Mouse (Mus musculus) limb, embryonic 14.5 days (tissue): Measurements from ENCODE around the gene Gstp1. TPM values are rescaled to one million over a fixed set of nuclear protein-coding genes. Genes with fewer than 3 reads are reported as not detected.
"Not testable (repeated sequence)": the region's sequence is repeated elsewhere in the genome, so short reads cannot be mapped to it uniquely, and the experiment has no call there.

ENCODE experiments used
- ATAC-seq: fragments of 200-750 bp; cut with Nextera tagmentation; 2 replicates; pipeline ENCODE4 v1.8.0; 2017; ENCODE audit warnings: low read depth, moderate number of reproducible peaks, moderate TSS enrichment; ENCODE audit not compliant: low FRiP score
- DNase-seq: peaks from one replicate; pipeline ENCODE4 v3.0.0-alpha.2; 2015; ENCODE audit warnings: low spot score
- H3K27ac ChIP-seq: fragments of 300-500 bp; sonication (generic); replicated peaks from 2 replicates; pipeline ENCODE4 v1.5.1; 2014; ENCODE audit warnings: low read depth, mild to moderate bottlenecking, low read length, moderate library complexity, mixed read lengths
- H3K27me3 ChIP-seq: fragments of 300-500 bp; sonication (generic); 2 replicates; pipeline ENCODE4 v1.6.1; 2014; ENCODE audit warnings: low read length, mixed read lengths; ENCODE audit not compliant: control insufficient read depth, insufficient read depth
- H3K36me3 ChIP-seq: fragments of 300-500 bp; sonication (generic); 2 replicates; pipeline ENCODE4 v1.6.1; 2014; ENCODE audit warnings: mild to moderate bottlenecking, low read length, moderate library complexity, mixed read lengths; ENCODE audit not compliant: control insufficient read depth, insufficient read depth
- H3K4me1 ChIP-seq: fragments of 300-500 bp; sonication (generic); 2 replicates; pipeline ENCODE4 v1.6.1; 2014; ENCODE audit warnings: antibody characterized with exemption, low read length, mixed read lengths; ENCODE audit not compliant: control insufficient read depth, insufficient read depth
- H3K4me2 ChIP-seq: fragments of 300-500 bp; sonication (generic); replicated peaks from 2 replicates; pipeline ENCODE4 v1.6.1; 2014; ENCODE audit warnings: low read depth, mild to moderate bottlenecking, low read length, moderate library complexity; ENCODE audit not compliant: severe bottlenecking
- H3K4me3 ChIP-seq: fragments of 300-500 bp; sonication (generic); replicated peaks from 2 replicates; pipeline ENCODE4 v1.5.1; 2014; ENCODE audit warnings: low read length
- H3K9ac ChIP-seq: fragments of 300-500 bp; sonication (generic); 2 replicates; pipeline ENCODE4 v1.6.1; 2014; ENCODE audit warnings: mild to moderate bottlenecking, low read depth, low read length, moderate library complexity; ENCODE audit not compliant: severe bottlenecking
- H3K9me3 ChIP-seq: fragments of 300-500 bp; sonication (generic); 2 replicates; pipeline ENCODE4 v1.6.1; 2016; ENCODE audit warnings: low read length; ENCODE audit not compliant: control insufficient read depth
- POLR2A ChIP-seq: fragments of 200-500 bp; IDR thresholded peaks from 2 replicates; pipeline ENCODE4 v1.8.0; 2012; ENCODE audit warnings: inconsistent platforms, mild to moderate bottlenecking, moderate library complexity, borderline replicate concordance; ENCODE audit not compliant: insufficient read depth, insufficient read length; ENCODE audit errors: extremely low read depth
- WGBS: fragments of 180-500 bp; shearing (Covaris S2); extraction: QIAGEN DNeasy Blood & Tissue Kit; methylation state at CpG from one replicate; pipeline ENCODE4 v1.1.7; 2014; 5-methylcytosine and 5-hydroxymethylcytosine counted together
- polyA plus RNA-seq, 2 experiments: library from polyadenylated mRNA; depleted of rRNA in 1 of 2; stranded (reverse) in 1 of 2; unstranded in 1 of 2; fragments of >200 nt; fragmentation: Nextera tagmentation in 1 of 2; extraction: Ambion mirVana in 1 of 2; gene quantifications; 2 replicates each; pipeline versions ENCODE4 v1.2.1 to v1.2.3; 2012 to 2014

Gstp1 gene
- polyA plus RNA-seq, 2 experiments = 291 to 508 TPM

GRCm38 (mm10) chr19:4052516-4053030 is 14.8 kb upstream of the Gstp1 start:
- ATAC-seq (no peak), DNase-seq (no peak)
- Histone ChIP-seq H3K4me3 (no peak overlapping the region), H3K9ac (no peak overlapping the region), H3K36me3 (no peaks in the 10 kb centered on the region), H3K4me2 (no peak overlapping the region), H3K27ac (no peak overlapping the region), H3K4me1 (0 out of 2 replicates have a peak, but pooled peaks cover 2% of the 10 kb centered on the region), H3K9me3 (no peaks in the 10 kb centered on the region), H3K27me3 (no peaks in the 10 kb centered on the region)
- TF ChIP-seq POLR2A = no peak
- 80% methylated on average over 5 of the region's 5 CpGs for whole genome bisulfite sequencing

GRCm38 (mm10) chr19:4051741-4052515 is 14.1 kb upstream of the Gstp1 start:
- no peak overlapping the region for H3K27ac ChIP-seq
- TF ChIP-seq POLR2A = no peak
- no peaks in the 10 kb centered on the region for H3K9me3 ChIP-seq
- no peaks in the 10 kb centered on the region for H3K36me3 ChIP-seq
- DNase-seq (peak; percentile 55), ATAC-seq (no peak)
- no peak overlapping the region for H3K4me3 ChIP-seq
- 0 out of 2 replicates have a peak, but pooled peaks cover 2% of the 10 kb centered on the region for H3K4me1 ChIP-seq
- H3K4me2 ChIP-seq = no peak overlapping the region
- H3K9ac ChIP-seq = no peak overlapping the region
- H3K27me3 ChIP-seq = no peaks in the 10 kb centered on the region
- 44% methylated on average over 10 of the region's 10 CpGs for WGBS

- no peak for ATAC-seq
- whole genome bisulfite sequencing = 95% methylated on average over 5 of the region's 5 CpGs
- Histone ChIP-seq H3K4me3 (no peak overlapping the region), H3K9me3 (no peaks in the 10 kb centered on the region), H3K27me3 (no peaks in the 10 kb centered on the region), H3K27ac (no peak overlapping the region), H3K9ac (no peak overlapping the region), H3K36me3 (no peaks in the 10 kb centered on the region), H3K4me2 (no peak overlapping the region), H3K4me1 (0 out of 2 replicates have a peak, but pooled peaks cover 2% of the 10 kb centered on the region)
- no peak for TF ChIP-seq POLR2A
- no peak for DNase-seq
These were observed 13.2 kb upstream of the Gstp1 start for GRCm38 (mm10) chr19:4051016-4051415.

GRCm38 (mm10) chr19:4049069-4049468 is 11.3 kb upstream of the Gstp1 start:
- ATAC-seq, H3K27ac ChIP-seq, H3K4me1 ChIP-seq, H3K4me2 ChIP-seq, H3K9me3 ChIP-seq, H3K36me3 ChIP-seq, H3K9ac ChIP-seq, H3K4me3 ChIP-seq, DNase-seq, H3K27me3 ChIP-seq: not testable (repeated sequence)
- 84% methylated on average over 5 of the region's 5 CpGs for WGBS

- peak; percentile 77 for DNase-seq
- H3K9me3 ChIP-seq = no peaks in the 10 kb centered on the region
- no peaks in the 10 kb centered on the region for H3K36me3 ChIP-seq
- no peaks in the 10 kb centered on the region for H3K27me3 ChIP-seq
- no peak overlapping the region for H3K4me2 ChIP-seq
- H3K4me1 ChIP-seq = 0 out of 2 replicates have a peak, but pooled peaks cover 7% of the 10 kb centered on the region
- ATAC-seq = no peak
- H3K9ac ChIP-seq = no peak overlapping the region
- H3K27ac ChIP-seq = no peak overlapping the region
- no peak overlapping the region for H3K4me3 ChIP-seq
- WGBS = 12% methylated on average over 4 of the region's 4 CpGs
- no peak for TF ChIP-seq POLR2A
These were observed 10.1 kb upstream of the Gstp1 start for GRCm38 (mm10) chr19:4047859-4048258.

GRCm38 (mm10) chr19:4046866-4047254 is 9.1 kb upstream of the Gstp1 start:
- H3K27ac ChIP-seq = no peak overlapping the region
- no peak for TF ChIP-seq POLR2A
- no peak overlapping the region for H3K4me3 ChIP-seq
- 76% methylated on average over 8 of the region's 8 CpGs for WGBS
- H3K4me1 ChIP-seq = 0 out of 2 replicates have a peak, but pooled peaks cover 4% of the 10 kb centered on the region
- no peak for ATAC-seq
- no peaks in the 10 kb centered on the region for H3K27me3 ChIP-seq
- no peaks in the 10 kb centered on the region for H3K36me3 ChIP-seq
- no peak overlapping the region for H3K4me2 ChIP-seq
- no peak for DNase-seq
- no peaks in the 10 kb centered on the region for H3K9me3 ChIP-seq
- no peak overlapping the region for H3K9ac ChIP-seq
